Mouse (Mus musculus) intestine, embryonic 15.5 days (tissue): ENCODE measurements around the gene Gm21663. TPM values are rescaled to one million over a fixed set of nuclear protein-coding genes. Genes with fewer than 3 reads are reported as not detected.
"Not testable (repeated sequence)": the region's sequence is repeated elsewhere in the genome, so short reads cannot be mapped to it uniquely, and the experiment has no call there.

ENCODE experiments used
- ATAC-seq: fragments of 200-750 bp; cut with Nextera tagmentation; 2 replicates; pipeline ENCODE4 v1.8.0; 2017; ENCODE audit warnings: moderate TSS enrichment, moderate library complexity
- H3K27ac ChIP-seq: fragments of 300-500 bp; sonication (generic); 2 replicates; pipeline ENCODE4 v1.5.1; 2015; ENCODE audit warnings: mild to moderate bottlenecking, inconsistent platforms
- H3K27me3 ChIP-seq: fragments of 300-500 bp; sonication (generic); replicated peaks from 2 replicates; pipeline ENCODE4 v1.6.1; 2015; ENCODE audit warnings: inconsistent platforms
- H3K36me3 ChIP-seq: fragments of 300-500 bp; sonication (generic); 2 replicates; pipeline ENCODE4 v1.6.1; 2015; ENCODE audit warnings: inconsistent platforms
- H3K4me1 ChIP-seq: fragments of 300-500 bp; sonication (generic); replicated peaks from 2 replicates; pipeline ENCODE4 v1.6.1; 2015; ENCODE audit warnings: inconsistent platforms
- H3K4me2 ChIP-seq: fragments of 300-500 bp; sonication (generic); replicated peaks from 2 replicates; pipeline ENCODE4 v1.6.1; 2015; ENCODE audit warnings: mild to moderate bottlenecking, inconsistent platforms
- H3K4me3 ChIP-seq: fragments of 300-500 bp; sonication (generic); replicated peaks from 2 replicates; pipeline ENCODE4 v1.5.1; 2015; ENCODE audit warnings: inconsistent platforms
- H3K9ac ChIP-seq: fragments of 300-500 bp; sonication (generic); 2 replicates; pipeline ENCODE4 v1.6.1; 2015; ENCODE audit warnings: inconsistent platforms
- H3K9me3 ChIP-seq: fragments of 300-500 bp; sonication (generic); 2 replicates; pipeline ENCODE4 v1.6.1; 2016; ENCODE audit warnings: inconsistent platforms
- WGBS: fragments of 180-500 bp; shearing (Covaris S2); methylation state at CpG from one replicate; pipeline ENCODE4 v1.1.7; 2015; 5-methylcytosine and 5-hydroxymethylcytosine counted together
- polyA plus RNA-seq: library from polyadenylated mRNA; unstranded; fragments of >200 nt; fragmentation: Nextera tagmentation; extraction: Ambion mirVana; gene quantifications from 2 replicates; pipeline ENCODE4 v1.2.1, GENCODE M21; 2015

Gene Gm21663
- polyA plus RNA-seq = not detected in 2 replicates

- not testable (repeated sequence) for H3K4me2 ChIP-seq, H3K9me3 ChIP-seq, H3K4me3 ChIP-seq, H3K36me3 ChIP-seq, H3K4me1 ChIP-seq, H3K27me3 ChIP-seq, ATAC-seq, H3K27ac ChIP-seq, H3K9ac ChIP-seq
- 59% methylated on average over 2 of the region's 2 CpGs for WGBS
Measured at GRCm38 (mm10) chr5:25942281-25942680, at the start of gene Gm21663. TSS of gene Gm21663 (minus strand) at chr5:25942381.

DNA sequence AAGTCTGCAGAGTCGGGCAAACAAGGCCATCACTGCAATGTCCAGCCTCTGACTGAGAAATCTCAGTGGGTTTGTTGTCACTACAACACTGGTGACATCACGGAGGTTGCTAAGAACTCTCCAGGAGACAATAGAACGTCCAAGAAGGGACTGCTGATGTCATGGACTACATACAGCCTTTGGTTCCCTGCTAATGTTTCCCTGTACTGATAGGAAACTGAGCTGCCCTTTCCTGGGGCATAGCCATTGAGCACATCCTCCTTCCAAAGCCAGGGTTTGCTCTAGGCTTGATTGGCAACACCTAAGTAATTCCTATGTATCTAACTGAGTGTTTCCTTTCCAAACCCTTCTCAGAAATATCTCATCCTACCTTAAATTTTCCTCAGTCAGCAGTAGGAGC lies 46.4 kb upstream of the Gm21663 start, which contains the start of gene Gm21698:
Gene Gm21698 (minus strand): TSS at position 101 of the 400 bp plus-strand sequence.
- ATAC-seq, H3K9me3 ChIP-seq, H3K36me3 ChIP-seq, H3K4me2 ChIP-seq, H3K4me1 ChIP-seq, H3K27ac ChIP-seq, H3K27me3 ChIP-seq, H3K4me3 ChIP-seq, H3K9ac ChIP-seq: not testable (repeated sequence)
- no CpG with 5 or more reads among the region's 3 CpGs for WGBS

GRCm38 (mm10) chr5:25972563-25972962 lies 30.4 kb upstream of the Gm21663 start, which contains the start of gene Gm21680:
TSS of gene Gm21680 (minus strand) at chr5:25972663.
- H3K27ac ChIP-seq, H3K4me1 ChIP-seq, H3K9ac ChIP-seq, ATAC-seq, H3K27me3 ChIP-seq, H3K36me3 ChIP-seq, H3K4me2 ChIP-seq, H3K4me3 ChIP-seq, H3K9me3 ChIP-seq: not testable (repeated sequence)
- WGBS = no CpG with 5 or more reads among the region's 2 CpGs

DNA sequence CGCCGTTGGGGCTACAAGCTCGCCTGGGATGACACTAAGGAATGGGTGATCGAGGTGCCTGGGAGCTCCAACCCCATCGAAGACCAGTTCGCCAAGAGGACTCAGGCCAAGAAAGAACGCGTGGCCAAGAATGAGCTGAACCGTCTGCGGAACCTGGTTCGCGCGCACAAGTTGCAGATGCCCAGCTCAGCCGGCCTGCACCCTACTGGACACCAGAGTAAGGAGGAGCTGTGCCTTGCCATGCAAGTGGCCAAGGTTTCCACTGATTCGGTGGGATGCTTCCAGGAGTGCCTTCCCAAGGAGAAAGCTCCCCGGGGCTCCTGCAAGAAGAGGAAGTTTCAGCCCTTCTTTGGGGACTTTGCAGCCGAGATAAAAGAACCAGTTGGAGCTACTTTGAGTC lies 14.9 kb upstream of the Gm21663 start:
- not testable (repeated sequence) for H3K27ac ChIP-seq, H3K36me3 ChIP-seq, H3K4me3 ChIP-seq, H3K4me1 ChIP-seq, H3K9me3 ChIP-seq, H3K27me3 ChIP-seq, ATAC-seq, H3K9ac ChIP-seq
- peak overlapping the region; percentile 38; the same call in 1 of the 2 replicates for H3K4me2 ChIP-seq
- 44% methylated on average over 17 of the region's 17 CpGs for WGBS

- not testable (repeated sequence) for H3K4me1 ChIP-seq, H3K27ac ChIP-seq, H3K9ac ChIP-seq, H3K27me3 ChIP-seq, H3K36me3 ChIP-seq, H3K4me3 ChIP-seq, H3K9me3 ChIP-seq
- 20% methylated on average over 32 of the region's 32 CpGs for WGBS
- 0 out of 2 replicates have a peak, but pooled peaks have one; percentile 34 for ATAC-seq
- H3K4me2 ChIP-seq = peak overlapping the region; percentile 38
Measured at GRCm38 (mm10) chr5:25956611-25957010, 14.4 kb upstream of the Gm21663 start.

DNA sequence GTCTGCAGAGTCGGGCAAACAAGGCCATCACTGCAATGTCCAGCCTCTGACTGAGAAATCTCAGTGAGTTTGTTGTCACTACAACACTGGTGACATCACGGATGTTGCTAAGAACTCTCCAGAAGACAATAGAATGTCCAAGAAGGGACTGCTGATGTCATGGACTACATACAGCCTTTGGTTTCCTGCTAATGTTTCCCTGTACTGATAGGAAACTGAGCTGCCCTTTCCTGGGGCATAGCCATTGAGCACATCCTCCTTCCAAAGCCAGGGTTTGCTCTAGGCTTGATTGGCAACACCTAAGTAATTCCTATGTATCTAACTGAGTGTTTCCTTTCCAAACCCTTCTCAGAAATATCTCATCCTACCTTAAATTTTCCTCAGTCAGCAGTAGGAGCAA lies 12.1 kb upstream of the Gm21663 start, which contains the start of gene Gm21671:
Gene Gm21671 (minus strand): TSS at position 101 of the 400 bp plus-strand sequence.
- H3K9ac ChIP-seq, H3K4me1 ChIP-seq, H3K4me2 ChIP-seq, H3K27me3 ChIP-seq, H3K27ac ChIP-seq, H3K36me3 ChIP-seq, H3K9me3 ChIP-seq, H3K4me3 ChIP-seq, ATAC-seq: not testable (repeated sequence)
- 76% methylated on average over 2 of the region's 2 CpGs for WGBS

DNA sequence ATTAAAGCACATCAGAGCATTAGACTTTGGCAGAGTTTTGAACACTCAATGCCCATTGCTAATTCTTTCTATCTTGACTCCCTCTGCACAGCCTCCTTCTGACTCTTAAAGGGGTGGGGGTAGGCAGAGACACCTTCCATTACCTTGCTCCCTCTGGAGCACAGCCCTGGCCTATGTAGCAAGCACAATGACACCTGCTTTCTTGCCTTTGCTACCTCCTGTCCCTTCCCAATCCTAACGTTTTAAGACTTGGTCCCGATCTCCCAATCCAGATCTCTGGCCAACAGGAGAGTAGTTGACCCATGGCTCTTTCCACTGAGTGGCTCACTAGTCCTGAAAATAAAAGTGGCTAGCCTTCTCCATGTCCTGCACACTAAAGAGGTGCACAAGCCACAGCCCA lies 3.2 kb upstream of the Gm21663 start:
- ATAC-seq, H3K27me3 ChIP-seq, H3K4me2 ChIP-seq, H3K27ac ChIP-seq, H3K36me3 ChIP-seq, H3K4me3 ChIP-seq, H3K9ac ChIP-seq, H3K4me1 ChIP-seq, H3K9me3 ChIP-seq: not testable (repeated sequence)
- 83% methylated on average over 2 of the region's 2 CpGs for WGBS

- Histone ChIP-seq H3K9ac (no peak overlapping the region), H3K36me3 (no peaks in the 10 kb centered on the region), H3K9me3 (no peaks in the 10 kb centered on the region), H3K27ac (no peak overlapping the region), H3K27me3 (no peaks in the 10 kb centered on the region), H3K4me3 (no peak overlapping the region), H3K4me2 (no peak overlapping the region), H3K4me1 (no peaks in the 10 kb centered on the region)
- WGBS = 88% methylated on average over 1 of the region's 1 CpGs
- ATAC-seq = no peak
Measured at GRCm38 (mm10) chr5:25891321-25891720, 50.9 kb downstream of the Gm21663 start.

GRCm38 (mm10) chr5:25889746-25890382 lies 52.3 kb downstream of the Gm21663 start:
- no peaks in the 10 kb centered on the region for H3K27me3 ChIP-seq
- no peaks in the 10 kb centered on the region for H3K36me3 ChIP-seq
- no peak overlapping the region for H3K4me3 ChIP-seq
- H3K4me1 ChIP-seq = no peaks in the 10 kb centered on the region
- no peak overlapping the region for H3K9ac ChIP-seq
- no peak overlapping the region for H3K4me2 ChIP-seq
- no peaks in the 10 kb centered on the region for H3K9me3 ChIP-seq
- H3K27ac ChIP-seq = no peak overlapping the region
- no peak for ATAC-seq
- 52% methylated on average over 3 of the region's 3 CpGs for WGBS

- Histone ChIP-seq H3K27me3 (no peaks in the 10 kb centered on the region), H3K27ac (no peak overlapping the region), H3K36me3 (no peaks in the 10 kb centered on the region), H3K4me1 (no peaks in the 10 kb centered on the region), H3K4me2 (no peak overlapping the region), H3K9me3 (no peaks in the 10 kb centered on the region), H3K9ac (no peak overlapping the region), H3K4me3 (no peak overlapping the region)
- WGBS = 74% methylated on average over 3 of the region's 3 CpGs
- ATAC-seq = no peak
Measured at GRCm38 (mm10) chr5:25886708-25887107, 55.5 kb downstream of the Gm21663 start.

Other genes with a start within 250 kb of the Gm21663 start
- gene Xrcc2, start 236.6 kb downstream of the Gm21663 start, polyA plus RNA-seq = 5.9 and 6.2 TPM in 2 replicates
- gene Actr3b, start 182.4 kb downstream of the Gm21663 start, polyA plus RNA-seq = 2.7 and 3.1 TPM in 2 replicates
- gene Gm21671, start 12.0 kb upstream of the Gm21663 start, polyA plus RNA-seq = not detected in 2 replicates
- 0.10 TPM in 1 of 2 replicates, not detected in the other for gene Gm21680, start 30.3 kb upstream of the Gm21663 start, polyA plus RNA-seq
- 0.14 TPM in 1 of 2 replicates, not detected in the other for gene Gm21698, start 46.3 kb upstream of the Gm21663 start, polyA plus RNA-seq
- gene Gm1979, start 62.4 kb upstream of the Gm21663 start, polyA plus RNA-seq = not detected in 2 replicates
- gene Gm5862, start 80.5 kb upstream of the Gm21663 start, polyA plus RNA-seq = not detected in 2 replicates
- not detected in 2 replicates for gene Speer4a, start 97.2 kb upstream of the Gm21663 start, polyA plus RNA-seq
- not detected in 2 replicates for gene Gm7347, start 116.2 kb upstream of the Gm21663 start, polyA plus RNA-seq
- not detected in 2 replicates for gene Gm10471, start 146.9 kb upstream of the Gm21663 start, polyA plus RNA-seq
- 0.21 TPM in 1 of 2 replicates, not detected in the other for gene 5031410I06Rik, start 163.0 kb upstream of the Gm21663 start, polyA plus RNA-seq
- not detected in 2 replicates for gene Gm10220, start 179.0 kb upstream of the Gm21663 start, polyA plus RNA-seq